Mouse (Mus musculus) testis, postnatal 10 days (tissue): ENCODE results near the gene Cyp1a1.
A peak's percentile ranks its signal among the peaks of the same experiment; 100 is the strongest.
"Not testable (repeated sequence)": the region's sequence is repeated elsewhere in the genome, so short reads cannot be mapped to it uniquely, and the experiment has no call there.

Source experiments
- DNase-seq: peaks from one replicate; pipeline ENCODE4 v3.0.0; 2021; ENCODE audit warnings: low spot score

Cyp1a1 gene

DNA sequence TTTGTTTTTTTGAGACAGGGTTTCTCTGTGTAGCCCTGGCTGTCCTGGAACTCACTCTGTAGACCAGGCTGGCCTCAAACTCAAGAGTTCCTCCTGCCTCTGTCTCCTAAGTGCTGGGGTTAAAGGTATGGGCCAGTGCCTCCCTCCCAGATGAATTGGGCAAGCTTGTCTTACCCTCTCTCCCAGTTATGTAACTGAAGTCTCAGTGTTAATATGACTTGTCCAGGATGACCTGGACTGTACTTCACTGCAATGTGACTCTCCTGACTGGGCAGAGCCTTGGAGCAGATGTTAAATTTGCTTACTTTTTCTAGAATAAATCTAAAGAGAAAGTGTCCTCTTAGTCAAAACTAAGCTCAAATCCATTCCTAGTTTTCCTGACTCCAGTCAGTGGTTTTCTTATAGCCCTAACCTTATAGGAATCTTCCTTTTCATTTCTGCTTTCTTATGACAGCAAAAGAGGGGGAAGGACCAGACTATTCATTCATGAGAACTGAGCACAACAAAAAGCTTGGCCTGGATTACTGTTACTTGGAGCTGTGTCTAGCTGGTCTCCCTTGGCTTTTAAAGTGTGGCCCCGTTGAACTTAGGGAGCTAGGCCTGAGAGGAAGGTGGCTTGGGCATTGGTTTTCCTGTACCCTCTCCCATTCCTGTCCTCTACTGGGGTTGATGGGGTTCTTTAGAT is 10.9 kb downstream of the Cyp1a1 start:
- no peak for DNase-seq

- no peak for DNase-seq
Measured at GRCm38 (mm10) chr9:57706496-57706895, 18.8 kb downstream of the Cyp1a1 start.

DNA sequence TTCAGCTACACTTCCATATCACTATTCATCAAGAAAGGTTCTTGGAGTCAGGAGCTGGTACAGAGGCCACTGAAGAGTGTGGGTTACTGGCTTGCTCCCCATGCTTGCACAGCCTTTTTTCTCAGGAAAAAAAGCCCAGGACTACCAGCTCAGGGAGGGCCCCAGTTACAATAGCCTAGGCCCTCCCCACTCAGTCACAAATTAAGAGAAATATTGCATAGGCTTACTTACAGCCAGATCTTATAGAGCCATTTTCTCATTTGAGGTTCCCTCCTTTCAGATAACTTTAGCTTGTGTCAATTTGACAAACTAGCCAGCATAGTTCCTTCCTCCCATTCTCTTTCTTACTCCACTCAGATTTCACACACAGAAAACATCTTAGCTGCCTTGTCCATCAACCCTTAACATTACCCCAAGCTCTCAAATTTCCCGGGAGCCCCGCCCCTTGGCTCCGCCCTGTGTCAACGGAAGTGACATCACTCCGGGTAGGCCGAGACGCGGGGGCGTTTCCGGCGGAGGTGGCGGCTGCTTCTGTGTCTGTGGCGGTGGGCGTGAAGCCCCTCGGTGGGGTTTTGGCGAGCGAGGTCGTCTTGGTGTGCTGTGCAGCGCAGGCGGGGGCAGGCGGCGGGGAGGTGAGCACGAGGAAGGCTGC is 20.5 kb downstream of the Cyp1a1 start, which contains the start of gene Edc3:
Gene Edc3 (plus strand): TSS at position 473 of the 652 bp plus-strand sequence.
- peak; percentile 97 for DNase-seq

DNA sequence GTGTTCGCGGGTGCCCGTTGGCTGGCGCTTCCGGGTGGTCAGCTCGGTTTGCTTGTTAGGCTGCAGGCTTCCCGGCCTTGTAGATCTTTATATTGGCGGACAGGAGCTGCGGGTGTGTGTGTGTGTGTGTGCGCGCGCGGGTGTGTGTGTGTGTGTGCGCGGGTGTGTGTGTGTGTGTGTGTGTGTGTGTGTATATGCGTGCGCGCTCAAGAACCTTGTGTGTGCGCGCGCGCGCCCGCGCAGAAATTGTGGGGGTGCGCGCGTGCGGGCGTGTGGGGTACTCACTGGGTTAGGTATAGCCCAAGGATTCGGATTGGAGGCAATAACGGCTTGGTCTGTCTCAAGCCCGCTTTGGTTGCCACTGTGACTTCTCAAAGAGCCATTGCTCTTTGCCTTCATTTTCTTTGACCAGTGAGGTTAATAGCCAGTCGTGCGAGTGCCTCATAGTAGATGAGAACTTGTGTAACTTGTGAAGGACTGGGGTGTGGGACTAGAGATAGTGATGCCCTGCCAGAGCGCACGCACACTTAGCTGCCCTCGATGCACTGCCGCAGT is 21.1 kb downstream of the Cyp1a1 start:
- peak; percentile 75 for DNase-seq

DNA sequence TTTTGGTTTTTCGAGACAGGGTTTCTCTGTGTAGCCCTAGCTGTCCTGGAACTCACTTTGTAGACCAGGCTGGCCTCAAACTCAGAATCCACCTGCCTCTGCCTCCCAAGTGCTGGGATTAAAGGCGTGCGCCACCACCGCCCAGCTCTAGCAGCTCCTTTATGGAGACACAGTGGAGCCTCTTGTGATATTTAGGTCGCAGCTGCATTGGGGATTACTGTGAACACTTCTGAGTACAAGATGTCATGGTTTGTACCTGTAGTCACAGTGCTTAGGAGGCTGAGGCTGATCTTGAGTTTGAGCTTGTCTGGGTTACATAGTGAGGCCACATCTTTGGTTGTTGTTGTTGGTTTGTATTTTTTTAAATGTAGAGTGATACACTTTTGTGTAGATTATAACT is 22.5 kb downstream of the Cyp1a1 start:
- DNase-seq, result not testable (repeated sequence)

- no peak for DNase-seq
Measured at GRCm38 (mm10) chr9:57712194-57712593, 24.5 kb downstream of the Cyp1a1 start.

- no peak for DNase-seq
Measured at GRCm38 (mm10) chr9:57718408-57718807, 30.7 kb downstream of the Cyp1a1 start.

- no peak for DNase-seq
Measured at GRCm38 (mm10) chr9:57720736-57721135, 33.0 kb downstream of the Cyp1a1 start.

DNA sequence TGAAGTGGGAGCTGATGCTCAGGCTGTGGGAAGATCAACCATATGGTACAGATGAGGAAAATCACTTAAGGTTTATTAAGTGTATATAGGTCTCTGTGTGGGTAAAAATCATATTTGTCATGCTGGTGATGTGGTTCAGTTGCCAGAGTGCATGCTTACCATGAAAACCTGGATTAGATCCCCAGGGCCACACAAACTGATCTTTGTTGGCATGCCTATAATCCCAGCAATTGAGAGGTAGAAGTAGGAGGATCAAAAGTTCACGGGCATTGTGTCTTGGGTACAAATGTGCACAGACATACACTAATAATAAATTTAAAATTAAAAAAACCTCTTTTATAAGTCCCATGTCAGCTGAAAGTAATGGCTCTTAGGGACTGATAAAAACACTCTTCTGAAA is 34.6 kb downstream of the Cyp1a1 start:
- no peak for DNase-seq

- peak; percentile 63 for DNase-seq
Measured at GRCm38 (mm10) chr9:57723315-57723715, 35.6 kb downstream of the Cyp1a1 start.

- DNase-seq, result no peak
Measured at GRCm38 (mm10) chr9:57723796-57724195, 36.1 kb downstream of the Cyp1a1 start.

- no peak for DNase-seq
Measured at GRCm38 (mm10) chr9:57724701-57725100, 37.0 kb downstream of the Cyp1a1 start.

- DNase-seq, result no peak
Measured at GRCm38 (mm10) chr9:57728312-57728711, 40.6 kb downstream of the Cyp1a1 start.

- DNase-seq, result no peak
Measured at GRCm38 (mm10) chr9:57733606-57734005, 45.9 kb downstream of the Cyp1a1 start.

DNA sequence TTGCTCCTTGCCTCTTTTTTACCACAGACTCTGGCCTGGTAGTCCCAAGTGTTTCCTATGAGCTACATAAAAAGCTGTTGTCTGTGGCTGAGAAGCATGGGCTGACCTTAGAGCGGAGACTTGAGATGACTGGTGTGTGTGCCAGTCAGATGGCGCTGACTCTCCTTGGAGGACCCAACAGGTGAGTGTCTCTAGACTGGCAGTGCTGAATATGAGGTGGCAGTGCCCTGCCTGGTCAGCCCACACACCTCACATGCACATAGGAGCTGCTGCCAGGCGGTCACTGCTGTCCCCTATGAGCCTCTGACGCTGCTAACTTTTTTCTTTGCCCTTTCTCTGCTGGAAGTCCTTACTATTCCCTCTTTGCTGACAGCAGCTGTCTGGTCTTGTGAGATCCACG is 52.1 kb downstream of the Cyp1a1 start:
- DNase-seq, result no peak

DNA sequence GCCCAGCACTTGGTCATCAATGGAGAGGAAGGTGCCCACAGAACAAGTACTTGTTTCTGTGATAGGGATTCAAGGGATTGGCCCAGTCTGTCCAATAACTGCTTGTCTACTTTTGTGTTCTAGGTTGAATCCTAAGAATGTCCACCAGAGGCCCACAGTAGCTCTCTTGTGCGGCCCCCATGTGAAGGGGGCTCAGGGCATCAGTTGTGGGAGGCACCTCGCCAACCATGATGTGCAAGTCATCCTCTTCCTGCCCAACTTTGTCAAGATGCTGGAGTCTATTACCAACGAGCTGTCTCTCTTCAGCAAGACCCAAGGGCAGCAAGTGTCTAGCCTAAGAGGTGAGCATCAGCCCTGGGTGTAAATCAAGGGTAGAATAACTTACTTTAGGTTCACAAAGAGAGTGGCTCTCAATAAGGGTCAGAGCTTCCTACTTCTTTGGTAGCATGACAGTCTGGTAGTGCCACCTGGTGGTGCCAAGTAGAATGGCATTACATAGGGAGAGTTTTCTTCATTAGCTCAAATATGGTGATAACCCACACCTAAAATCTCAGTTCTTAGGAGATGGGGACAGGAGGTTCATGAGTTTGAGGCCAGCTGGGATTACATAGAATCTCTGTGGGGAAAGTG is 56.8 kb downstream of the Cyp1a1 start:
- DNase-seq, result no peak

GRCm38 (mm10) chr9:57747067-57747466 is 59.3 kb downstream of the Cyp1a1 start:
- DNase-seq, result no peak

DNA sequence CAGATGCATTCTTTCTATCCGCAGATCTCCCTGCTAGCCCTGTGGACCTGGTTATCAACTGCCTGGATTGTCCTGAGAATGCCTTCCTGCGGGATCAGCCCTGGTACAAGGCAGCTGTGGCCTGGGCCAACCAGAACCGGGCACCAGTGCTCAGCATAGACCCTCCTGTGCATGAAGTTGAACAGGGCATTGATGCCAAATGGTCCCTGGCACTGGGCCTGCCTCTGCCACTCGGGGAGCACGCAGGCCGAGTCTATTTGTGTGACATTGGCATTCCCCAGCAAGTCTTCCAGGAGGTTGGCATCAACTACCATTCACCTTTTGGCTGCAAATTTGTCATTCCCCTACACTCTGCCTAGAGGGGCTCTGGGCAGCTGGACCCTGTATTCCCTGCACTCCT is 60.4 kb downstream of the Cyp1a1 start:
- DNase-seq, result no peak

- DNase-seq, result no peak
Measured at GRCm38 (mm10) chr9:57748831-57749230, 61.1 kb downstream of the Cyp1a1 start.

DNA sequence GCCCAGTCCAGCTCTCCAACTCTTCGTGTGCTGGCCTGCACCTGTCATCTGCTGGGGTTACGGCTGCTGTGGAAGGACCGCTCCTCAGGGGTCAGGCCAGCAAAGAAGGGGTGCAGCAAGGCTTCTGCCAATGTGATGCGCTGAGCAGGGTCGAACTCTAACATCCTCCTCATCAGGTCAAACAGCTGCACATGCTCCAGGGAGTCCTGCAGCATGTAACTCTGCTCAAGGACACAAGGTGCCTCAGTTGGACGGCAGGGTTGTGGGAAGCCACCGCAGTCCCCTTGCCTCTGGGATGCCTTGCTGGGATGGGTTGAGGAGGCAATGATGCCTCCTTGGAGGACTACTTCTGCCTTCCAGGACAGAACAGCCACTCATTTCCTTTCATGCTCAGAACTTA is 63.2 kb downstream of the Cyp1a1 start:
- no peak for DNase-seq
